Mouse (Mus musculus): Measurements from ENCODE around the gene Lif. TPM values are rescaled to one million over a fixed set of nuclear protein-coding genes. Genes with fewer than 3 reads are reported as not detected.

Lif gene
- total RNA-seq, 1 experiment: 7.9 TPM

- in situ Hi-C loops (cut with MboI; ENCODE audit: low sequenced_read_pairs in 2 of 2, unreplicated experiment in 2 of 2): no loop called here
- no peak for TF ChIP-seq HCFC1 (IDR thresholded peaks at IDR 0.05; ENCODE audit: borderline replicate concordance, insufficient read depth, low read length)
- no peak for TF ChIP-seq ZNF384 (IDR thresholded peaks at IDR 0.05; ENCODE audit: low read depth, low read length)
- TF ChIP-seq CHD2 (IDR thresholded peaks at IDR 0.05; ENCODE audit: low read depth, low read length): no peak
- no peak for TF ChIP-seq ZC3H11A (IDR thresholded peaks at IDR 0.05; ENCODE audit: borderline replicate concordance, low read depth, low read length)
- peaks cover 2 to 3% of the 10 kb centered on the region in 2 experiments; a peak in 2 of 4 replicates for H3K4me1 ChIP-seq (ENCODE audit: control insufficient read depth in 2 of 2, insufficient read depth in 2 of 2, low read length in 2 of 2, poor library complexity in 1 of 2)
- H3K9ac ChIP-seq (ENCODE audit: insufficient read depth, low read depth, low read length, poor library complexity, severe bottlenecking): no peak overlapping the region
- H3K9me3 ChIP-seq (ENCODE audit: control insufficient read depth, insufficient read depth, low read depth, low read length): no peaks in the 10 kb centered on the region
- DNase-seq (ENCODE audit: low read depth, low spot score): peak; percentile 84
- H3K4me3 ChIP-seq (ENCODE audit: insufficient read depth in 1 of 2, low read depth in 1 of 2, low read length in 2 of 2, poor library complexity in 1 of 2, severe bottlenecking in 1 of 2): no peak overlapping the region
- H3K36me3 ChIP-seq (ENCODE audit: control insufficient read depth, insufficient read depth, low read length, poor library complexity, severe bottlenecking): no peaks in the 10 kb centered on the region
- H3K27ac ChIP-seq (ENCODE audit: insufficient read depth, low read depth, low read length, poor library complexity, severe bottlenecking): no peak overlapping the region
These were observed 26.3 kb downstream of the Lif start for GRCm38 (mm10) chr11:4283627-4284026.

DNA sequence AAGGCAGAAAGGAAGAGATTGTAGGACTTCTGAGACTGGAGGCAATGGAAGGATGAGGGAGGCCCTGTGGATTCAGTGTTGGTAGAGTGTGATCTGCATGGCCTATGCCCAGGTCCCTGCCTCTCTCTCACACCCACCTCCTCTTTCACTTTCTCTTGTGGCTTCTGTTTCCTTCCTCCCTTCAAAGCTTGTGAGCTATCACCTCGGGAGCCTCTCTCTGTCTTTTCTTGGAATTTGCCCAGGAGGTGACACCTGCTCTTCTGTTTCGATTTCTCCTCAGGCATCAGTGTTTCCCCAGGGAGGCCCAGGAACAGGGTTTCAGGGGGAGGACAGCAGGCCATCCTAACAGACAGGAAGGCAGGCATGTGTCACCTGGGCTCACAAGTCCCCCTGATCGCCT is 31.9 kb downstream of the Lif start:
- TF ChIP-seq HCFC1 (IDR thresholded peaks at IDR 0.05; ENCODE audit: borderline replicate concordance, insufficient read depth, low read length): no peak
- no peak for TF ChIP-seq ZNF384 (IDR thresholded peaks at IDR 0.05; ENCODE audit: low read depth, low read length)
- no peak for TF ChIP-seq MAFK (IDR thresholded peaks at IDR 0.05; ENCODE audit: insufficient read depth, low read depth, low read length)
- no peak overlapping the region for H3K4me3 ChIP-seq (ENCODE audit: insufficient read depth in 1 of 2, low read depth in 1 of 2, low read length in 2 of 2, poor library complexity in 1 of 2, severe bottlenecking in 1 of 2)
- in situ Hi-C loops (cut with MboI; ENCODE audit: low sequenced_read_pairs in 2 of 2, unreplicated experiment in 2 of 2): no loop called here

DNA sequence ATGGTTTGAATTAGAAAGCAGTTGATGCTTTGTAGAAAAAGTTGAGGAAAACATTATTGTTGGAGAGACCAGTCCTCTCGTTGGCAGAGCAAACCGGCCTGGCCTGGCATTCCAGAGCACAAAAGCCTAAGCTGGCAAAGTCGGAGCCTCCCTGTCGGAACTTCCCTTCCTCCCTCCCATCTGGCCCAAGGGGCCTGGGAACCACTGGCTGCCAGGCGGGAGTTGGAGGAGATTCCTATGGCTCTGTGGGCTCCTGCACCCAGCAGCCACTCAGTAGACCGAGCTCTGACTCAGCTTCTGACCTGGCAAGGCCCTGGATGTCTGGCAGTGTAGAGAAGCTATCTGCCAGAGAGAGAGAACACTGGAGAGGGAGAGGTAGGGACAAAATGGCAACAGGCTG is 34.3 kb downstream of the Lif start:
- in situ Hi-C loops (cut with MboI; ENCODE audit: low sequenced_read_pairs in 2 of 2, unreplicated experiment in 2 of 2): no loop called here
- Histone ChIP-seq H3K36me3 (ENCODE audit: control insufficient read depth, insufficient read depth, low read length, poor library complexity, severe bottlenecking) (no peaks in the 10 kb centered on the region), H3K4me1 (ENCODE audit: control insufficient read depth in 2 of 2, insufficient read depth in 2 of 2, low read length in 2 of 2, poor library complexity in 1 of 2) (peaks cover 5 to 7% of the 10 kb centered on the region in 2 experiments; a peak in 3 of 4 replicates), H3K27ac (ENCODE audit: insufficient read depth, low read depth, low read length, poor library complexity, severe bottlenecking) (no peak overlapping the region), H3K9ac (ENCODE audit: insufficient read depth, low read depth, low read length, poor library complexity, severe bottlenecking) (no peak overlapping the region), H3K4me3 (ENCODE audit: insufficient read depth in 1 of 2, low read depth in 1 of 2, low read length in 2 of 2, poor library complexity in 1 of 2, severe bottlenecking in 1 of 2) (no peak overlapping the region), H3K9me3 (ENCODE audit: control insufficient read depth, insufficient read depth, low read depth, low read length) (no peaks in the 10 kb centered on the region)
- DNase-seq (ENCODE audit: low read depth, low spot score): no peak
- TF ChIP-seq CHD2 (IDR thresholded peaks at IDR 0.05; ENCODE audit: low read depth, low read length) (no peak), MAFK (IDR thresholded peaks at IDR 0.05; ENCODE audit: insufficient read depth, low read depth, low read length) (no peak), ZNF384 (IDR thresholded peaks at IDR 0.05; ENCODE audit: low read depth, low read length) (no peak), ZC3H11A (IDR thresholded peaks at IDR 0.05; ENCODE audit: borderline replicate concordance, low read depth, low read length) (no peak), HCFC1 (IDR thresholded peaks at IDR 0.05; ENCODE audit: borderline replicate concordance, insufficient read depth, low read length) (no peak)

More for the DNA sequence above, 31.9 kb downstream of the Lif start:
- Histone ChIP-seq H3K9ac (ENCODE audit: insufficient read depth, low read depth, low read length, poor library complexity, severe bottlenecking) (no peak overlapping the region), H3K36me3 (ENCODE audit: control insufficient read depth, insufficient read depth, low read length, poor library complexity, severe bottlenecking) (no peaks in the 10 kb centered on the region), H3K9me3 (ENCODE audit: control insufficient read depth, insufficient read depth, low read depth, low read length) (no peaks in the 10 kb centered on the region), H3K27ac (ENCODE audit: insufficient read depth, low read depth, low read length, poor library complexity, severe bottlenecking) (no peak overlapping the region), H3K4me1 (ENCODE audit: control insufficient read depth in 2 of 2, insufficient read depth in 2 of 2, low read length in 2 of 2, poor library complexity in 1 of 2) (no peaks in the 10 kb centered on the region)
- DNase-seq (ENCODE audit: low read depth, low spot score): no peak

DNA sequence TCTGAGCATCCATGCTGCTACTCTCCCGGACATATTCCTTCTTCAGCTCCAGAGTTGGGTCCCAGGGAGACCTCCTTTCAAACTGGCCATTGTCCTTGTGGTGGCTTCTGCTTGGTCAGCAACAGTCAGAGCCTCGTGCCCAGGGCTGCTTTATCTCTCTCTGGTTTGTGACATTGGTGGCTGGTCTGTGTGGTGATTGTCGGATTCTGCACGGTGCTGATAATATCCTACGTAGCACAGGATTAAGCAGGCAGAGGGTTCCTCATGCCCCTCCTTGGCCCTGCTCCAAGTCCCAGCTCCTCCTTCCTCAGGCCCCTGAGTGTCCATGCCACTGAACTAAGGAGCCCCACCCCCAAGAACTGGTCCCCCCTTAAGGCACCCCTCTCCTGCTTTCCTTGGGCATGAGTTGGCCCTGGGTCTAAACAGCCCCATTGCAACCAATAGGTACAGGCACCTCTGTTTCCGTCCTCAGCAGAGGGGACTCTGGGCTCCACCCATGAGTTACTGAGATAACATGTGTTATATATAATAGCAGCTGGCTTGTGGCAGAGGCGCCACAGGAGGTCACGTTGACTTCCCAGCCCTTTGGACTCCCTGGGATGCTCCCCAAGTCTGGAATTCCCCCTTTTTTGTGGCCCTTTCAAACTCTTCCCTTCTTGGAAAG is 35.0 kb downstream of the Lif start:
- H3K4me1 ChIP-seq (ENCODE audit: control insufficient read depth in 2 of 2, insufficient read depth in 2 of 2, low read length in 2 of 2, poor library complexity in 1 of 2): peaks cover 5 to 13% of the 10 kb centered on the region in 2 experiments; a peak in 3 of 4 replicates

DNA sequence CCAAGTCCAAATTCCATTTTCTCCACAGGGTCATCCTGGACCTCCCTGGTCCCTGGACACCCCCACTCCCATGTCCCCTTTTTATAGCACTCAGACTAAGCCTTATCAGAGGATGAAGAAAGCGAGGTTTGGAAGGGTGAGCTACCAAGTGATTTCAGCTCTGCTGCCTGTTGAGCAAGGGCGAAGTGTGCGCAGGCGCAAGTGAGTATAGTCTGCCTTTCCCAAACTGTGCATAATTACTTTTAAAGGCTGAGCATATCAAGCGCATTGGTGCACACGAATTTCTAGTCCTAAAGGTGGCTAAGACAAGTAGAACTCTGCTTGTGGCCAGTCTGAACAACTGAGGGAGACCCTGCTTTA is 35.5 kb downstream of the Lif start:
- Histone ChIP-seq H3K4me3 (ENCODE audit: insufficient read depth in 1 of 2, low read depth in 1 of 2, low read length in 2 of 2, poor library complexity in 1 of 2, severe bottlenecking in 1 of 2) (no peak overlapping the region), H3K9ac (ENCODE audit: insufficient read depth, low read depth, low read length, poor library complexity, severe bottlenecking) (no peak overlapping the region), H3K36me3 (ENCODE audit: control insufficient read depth, insufficient read depth, low read length, poor library complexity, severe bottlenecking) (no peaks in the 10 kb centered on the region), H3K9me3 (ENCODE audit: control insufficient read depth, insufficient read depth, low read depth, low read length) (no peaks in the 10 kb centered on the region), H3K27ac (ENCODE audit: insufficient read depth, low read depth, low read length, poor library complexity, severe bottlenecking) (no peak overlapping the region), H3K4me1 (ENCODE audit: control insufficient read depth in 2 of 2, insufficient read depth in 2 of 2, low read length in 2 of 2, poor library complexity in 1 of 2) (peaks cover 5 to 16% of the 10 kb centered on the region in 2 experiments; a peak in 3 of 4 replicates)
- no peak for DNase-seq (ENCODE audit: low read depth, low spot score)
- in situ Hi-C loops (cut with MboI; ENCODE audit: low sequenced_read_pairs in 2 of 2, unreplicated experiment in 2 of 2): no loop called here
- TF ChIP-seq MAFK (IDR thresholded peaks at IDR 0.05; ENCODE audit: insufficient read depth, low read depth, low read length): no peak
- no peak for TF ChIP-seq HCFC1 (IDR thresholded peaks at IDR 0.05; ENCODE audit: borderline replicate concordance, insufficient read depth, low read length)
- TF ChIP-seq CHD2 (IDR thresholded peaks at IDR 0.05; ENCODE audit: low read depth, low read length): no peak
- TF ChIP-seq ZNF384 (IDR thresholded peaks at IDR 0.05; ENCODE audit: low read depth, low read length): no peak
- no peak for TF ChIP-seq ZC3H11A (IDR thresholded peaks at IDR 0.05; ENCODE audit: borderline replicate concordance, low read depth, low read length)

More for the DNA sequence above, 35.0 kb downstream of the Lif start:
- DNase-seq (ENCODE audit: low read depth, low spot score): no peak
- Histone ChIP-seq H3K36me3 (ENCODE audit: control insufficient read depth, insufficient read depth, low read length, poor library complexity, severe bottlenecking) (no peaks in the 10 kb centered on the region), H3K9ac (ENCODE audit: insufficient read depth, low read depth, low read length, poor library complexity, severe bottlenecking) (no peak overlapping the region), H3K27ac (ENCODE audit: insufficient read depth, low read depth, low read length, poor library complexity, severe bottlenecking) (no peak overlapping the region), H3K9me3 (ENCODE audit: control insufficient read depth, insufficient read depth, low read depth, low read length) (no peaks in the 10 kb centered on the region), H3K4me3 (ENCODE audit: insufficient read depth in 1 of 2, low read depth in 1 of 2, low read length in 2 of 2, poor library complexity in 1 of 2, severe bottlenecking in 1 of 2) (no peak overlapping the region)
- TF ChIP-seq CHD2 (IDR thresholded peaks at IDR 0.05; ENCODE audit: low read depth, low read length) (no peak), ZC3H11A (IDR thresholded peaks at IDR 0.05; ENCODE audit: borderline replicate concordance, low read depth, low read length) (no peak)
- in situ Hi-C loops (cut with MboI; ENCODE audit: low sequenced_read_pairs in 2 of 2, unreplicated experiment in 2 of 2): no loop called here

Measured in ES-E14 (cell line).